Mouse (Mus musculus): Measurements from ENCODE around the gene Gpd1.

GRCm38 (mm10) chr15:99704881-99705280 lies 12.4 kb upstream of the Gpd1 start:
- TF ChIP-seq CTCF (IDR thresholded peaks at IDR 0.05; ENCODE audit: borderline replicate concordance, insufficient read depth, low read depth, low read length) (no peak), POLR2A (IDR thresholded peaks at IDR 0.05; ENCODE audit: borderline replicate concordance, insufficient read depth, low read length) (no peak)
